Mouse (Mus musculus) heart, postnatal 10 days (tissue): Measurements from ENCODE around the gene Mta2. TPM values are rescaled to one million over a fixed set of nuclear protein-coding genes. Genes with fewer than 3 reads are reported as not detected.

ENCODE experiments used
- DNase-seq, 2 experiments: peaks; one replicate each; pipeline ENCODE4 v3.0.0; 2021
- intact Hi-C: fragments of 180-260 bp; cut with DNase I; formaldehyde crosslinking; loops from one replicate; pipeline ENCODE4 v1.15.1; 2025
- total RNA-seq, 2 experiments: library from RNA; stranded (reverse); gene quantifications; 2 replicates each; pipeline ENCODE4 v1.2.3; 2021

Mta2 gene
- total RNA-seq, 2 experiments from 2014 or later, result 54.4 to 59.5 TPM

GRCm38 (mm10) chr19:8928689-8929223 is 12.9 kb upstream of the Mta2 start:
- intact Hi-C loops, result no loop called here

GRCm38 (mm10) chr19:8929224-8930088 is 12.2 kb upstream of the Mta2 start, which contains the start of the genes Rom1 and Eml3:
TSS of gene Rom1 (minus strand) at chr19:8929356.
TSS of gene Eml3 (plus strand) at chr19:8929552.
- peak; percentile 94 to 95 for DNase-seq
- intact Hi-C loops, result no loop called here

More at GRCm38 (mm10) chr19:8928689-8929223, 12.9 kb upstream of the Mta2 start:
- no peak for DNase-seq

- DNase-seq, result no peak
- intact Hi-C loops, result no loop called here
Measured at GRCm38 (mm10) chr19:8930117-8930516, 11.6 kb upstream of the Mta2 start.

GRCm38 (mm10) chr19:8930771-8931170 is 10.9 kb upstream of the Mta2 start:
- intact Hi-C loops, result no loop called here

GRCm38 (mm10) chr19:8936736-8937135 is 4.9 kb upstream of the Mta2 start:
- DNase-seq, result no peak
- intact Hi-C loops, result no loop called here

More at GRCm38 (mm10) chr19:8930771-8931170, 10.9 kb upstream of the Mta2 start:
- DNase-seq, result no peak

- intact Hi-C loops, result no loop called here
Measured at GRCm38 (mm10) chr19:8940526-8941133, 1.0 kb upstream of the Mta2 start.

GRCm38 (mm10) chr19:8941136-8941514 is 550 bp upstream of the Mta2 start:
- intact Hi-C loops, result no loop called here
- no peak for DNase-seq

More at GRCm38 (mm10) chr19:8940526-8941133, 1.0 kb upstream of the Mta2 start:
- DNase-seq, result no peak

GRCm38 (mm10) chr19:8942276-8942964 is 745 bp downstream of the Mta2 start:
- no peak for DNase-seq
- intact Hi-C loops, result no loop called here

- no peak for DNase-seq
- intact Hi-C loops, result no loop called here
Measured at GRCm38 (mm10) chr19:8943047-8943446, 1.4 kb downstream of the Mta2 start.

GRCm38 (mm10) chr19:8944062-8944461 is 2.4 kb downstream of the Mta2 start:
- no peak for DNase-seq
- intact Hi-C loops, result no loop called here

GRCm38 (mm10) chr19:8944750-8945149 is 3.1 kb downstream of the Mta2 start:
- intact Hi-C loops, result no loop called here
- peak; percentile 82 to 90 for DNase-seq

GRCm38 (mm10) chr19:8945251-8945650 is 3.6 kb downstream of the Mta2 start:
- intact Hi-C loops, result no loop called here

GRCm38 (mm10) chr19:8946929-8947328 is 5.3 kb downstream of the Mta2 start:
- no peak for DNase-seq
- intact Hi-C loops, result no loop called here

More at GRCm38 (mm10) chr19:8945251-8945650, 3.6 kb downstream of the Mta2 start:
- no peak for DNase-seq

GRCm38 (mm10) chr19:8950190-8950589 is 8.5 kb downstream of the Mta2 start:
- intact Hi-C loops, result no loop called here
- DNase-seq, result no peak

- intact Hi-C loops, result no loop called here
- DNase-seq, result no peak
Measured at GRCm38 (mm10) chr19:8952241-8952640, 10.6 kb downstream of the Mta2 start.

- intact Hi-C loops, result no loop called here
Measured at GRCm38 (mm10) chr19:8953135-8954039, 11.7 kb downstream of the Mta2 start, which contains the start of gene Tut1. TSS of gene Tut1 (plus strand) at chr19:8953847.

GRCm38 (mm10) chr19:8954171-8954570 is 12.5 kb downstream of the Mta2 start:
- DNase-seq, result no peak
- intact Hi-C loops, result no loop called here

More at GRCm38 (mm10) chr19:8953135-8954039, 11.7 kb downstream of the Mta2 start, which contains the start of gene Tut1:
- peak; percentile 96 to 97 for DNase-seq

- no peak for DNase-seq
- intact Hi-C loops, result no loop called here
Measured at GRCm38 (mm10) chr19:8962256-8962655, 20.6 kb downstream of the Mta2 start.

- no peak for DNase-seq
- intact Hi-C loops, result no loop called here
Measured at GRCm38 (mm10) chr19:8965075-8965474, 23.4 kb downstream of the Mta2 start.

- DNase-seq, result peak; percentile 23 to 48
- intact Hi-C loops, result no loop called here
Measured at GRCm38 (mm10) chr19:8965771-8966170, 24.1 kb downstream of the Mta2 start.
